Mouse (Mus musculus) lung, postnatal 0 days (tissue): ENCODE measurements around the gene Yy1. TPM values are rescaled to one million over a fixed set of nuclear protein-coding genes. Genes with fewer than 3 reads are reported as not detected.
"Not testable (repeated sequence)": the region's sequence is repeated elsewhere in the genome, so short reads cannot be mapped to it uniquely, and the experiment has no call there.

Experiments used
- ATAC-seq: fragments of 200-750 bp; cut with Nextera tagmentation; 2 replicates; pipeline ENCODE4 v1.8.0; 2017; ENCODE audit warnings: moderate library complexity
- DNase-seq: peaks from one replicate; pipeline ENCODE4 v3.0.0-alpha.2; 2016; ENCODE audit warnings: low spot score
- H3K27ac ChIP-seq: fragments of 300-500 bp; sonication (generic); 2 replicates; pipeline ENCODE4 v1.5.1; 2014; ENCODE audit warnings: antibody characterized with exemption, mild to moderate bottlenecking, low read length, mixed read lengths
- H3K27me3 ChIP-seq: fragments of 300-500 bp; sonication (generic); replicated peaks from 2 replicates; pipeline ENCODE4 v1.6.1; 2014; ENCODE audit warnings: low read length, mixed read lengths; ENCODE audit not compliant: insufficient read depth
- H3K36me3 ChIP-seq: fragments of 300-500 bp; sonication (generic); 2 replicates; pipeline ENCODE4 v1.6.1; 2014; ENCODE audit warnings: low read length, mixed read lengths; ENCODE audit not compliant: insufficient read depth
- H3K4me1 ChIP-seq: fragments of 300-500 bp; sonication (generic); 2 replicates; pipeline ENCODE4 v1.6.1; 2014; ENCODE audit warnings: antibody characterized with exemption, low read depth, low read length, mixed read lengths; ENCODE audit not compliant: insufficient read depth
- H3K4me2 ChIP-seq: fragments of 300-500 bp; sonication (generic); replicated peaks from 2 replicates; pipeline ENCODE4 v1.6.1; 2014; ENCODE audit warnings: low read depth, mild to moderate bottlenecking, low read length, moderate library complexity, mixed read lengths
- H3K4me3 ChIP-seq: fragments of 300-500 bp; sonication (generic); 2 replicates; pipeline ENCODE4 v1.5.1; 2014; ENCODE audit warnings: low read depth, low read length
- H3K9ac ChIP-seq: fragments of 300-500 bp; sonication (generic); replicated peaks from 2 replicates; pipeline ENCODE4 v1.6.1; 2014; ENCODE audit warnings: low read depth, mild to moderate bottlenecking
- H3K9me3 ChIP-seq: fragments of 300-500 bp; sonication (generic); 2 replicates; pipeline ENCODE4 v1.6.1; 2016; ENCODE audit warnings: low read length, mixed read lengths
- CTCF ChIP-seq: IDR thresholded peaks from 2 replicates; pipeline ENCODE4 v1.5.1; 2016; ENCODE audit warnings: antibody characterized with exemption, mild to moderate bottlenecking
- EP300 ChIP-seq: IDR thresholded peaks from 2 replicates; pipeline ENCODE4 v1.6.1; 2016; ENCODE audit warnings: antibody characterized with exemption, mild to moderate bottlenecking, control low read depth
- WGBS: fragments of 180-500 bp; shearing (Covaris S2); extraction: QIAGEN DNeasy Blood & Tissue Kit; methylation state at CpG from one replicate; pipeline ENCODE4 v1.1.7; 2014; 5-methylcytosine and 5-hydroxymethylcytosine counted together
- polyA plus RNA-seq: library from polyadenylated mRNA; unstranded; fragments of >200 nt; fragmentation: Nextera tagmentation; extraction: Ambion mirVana; gene quantifications from 2 replicates; pipeline ENCODE4 v1.2.1, GENCODE M21; 2015

Yy1 gene
- polyA plus RNA-seq, 1 experiment from 2014 or later = 13.7 TPM

- no peak overlapping the region for H3K4me3 ChIP-seq
- H3K9ac ChIP-seq = no peak overlapping the region
- WGBS = 76% methylated on average over 7 of the region's 7 CpGs
- H3K27me3 ChIP-seq = no peaks in the 10 kb centered on the region
- no peaks in the 10 kb centered on the region for H3K36me3 ChIP-seq
- TF ChIP-seq CTCF (no peak), EP300 (no peak)
- peak overlapping the region; percentile 81 for H3K27ac ChIP-seq
- H3K4me1 ChIP-seq = peaks cover 14% of the 10 kb centered on the region; the same call in 1 of the 2 replicates
- ATAC-seq (no peak), DNase-seq (no peak)
- H3K4me2 ChIP-seq = no peak overlapping the region
- no peaks in the 10 kb centered on the region for H3K9me3 ChIP-seq
Measured at GRCm38 (mm10) chr12:108842663-108843062, 49.9 kb downstream of the Yy1 start.

GRCm38 (mm10) chr12:108848033-108848432 lies 55.3 kb downstream of the Yy1 start:
- not testable (repeated sequence) for H3K9me3 ChIP-seq, H3K9ac ChIP-seq, ATAC-seq, H3K4me1 ChIP-seq, H3K27ac ChIP-seq, DNase-seq, H3K4me2 ChIP-seq, H3K4me3 ChIP-seq, H3K27me3 ChIP-seq, H3K36me3 ChIP-seq
- WGBS = 83% methylated on average over 3 of the region's 3 CpGs
- TF ChIP-seq CTCF = peak; percentile 79

- Histone ChIP-seq H3K27me3 (no peaks in the 10 kb centered on the region), H3K36me3 (no peaks in the 10 kb centered on the region), H3K27ac (peak overlapping the region; percentile 38; the same call in 1 of the 2 replicates), H3K4me1 (peaks cover 5% of the 10 kb centered on the region; the same call in 1 of the 2 replicates), H3K9me3 (no peaks in the 10 kb centered on the region), H3K4me3 (no peak overlapping the region), H3K9ac (no peak overlapping the region), H3K4me2 (no peak overlapping the region)
- DNase-seq = peak; percentile 55
- TF ChIP-seq CTCF (no peak), EP300 (no peak)
- peak; percentile 55 for ATAC-seq
- WGBS = 58% methylated on average over 4 of the region's 4 CpGs
Measured at GRCm38 (mm10) chr12:108849488-108850022, 56.8 kb downstream of the Yy1 start.

- no peaks in the 10 kb centered on the region for H3K27me3 ChIP-seq
- no peak overlapping the region for H3K4me2 ChIP-seq
- peak; percentile 63 for ATAC-seq
- no peaks in the 10 kb centered on the region for H3K9me3 ChIP-seq
- DNase-seq = peak; percentile 60
- WGBS = 39% methylated on average over 8 of the region's 8 CpGs
- peaks cover 5% of the 10 kb centered on the region; the same call in 1 of the 2 replicates for H3K4me1 ChIP-seq
- H3K27ac ChIP-seq = peak overlapping the region; percentile 38; the same call in 1 of the 2 replicates
- H3K9ac ChIP-seq = no peak overlapping the region
- TF ChIP-seq EP300 (no peak), CTCF (no peak)
- no peaks in the 10 kb centered on the region for H3K36me3 ChIP-seq
- no peak overlapping the region for H3K4me3 ChIP-seq
Measured at GRCm38 (mm10) chr12:108850129-108850528, 57.4 kb downstream of the Yy1 start.

GRCm38 (mm10) chr12:108850886-108851285 lies 58.1 kb downstream of the Yy1 start:
- no peak for ATAC-seq
- 78% methylated on average over 8 of the region's 8 CpGs for WGBS
- Histone ChIP-seq H3K4me3 (no peak overlapping the region), H3K36me3 (no peaks in the 10 kb centered on the region), H3K4me2 (no peak overlapping the region), H3K9me3 (no peaks in the 10 kb centered on the region), H3K27me3 (no peaks in the 10 kb centered on the region), H3K9ac (no peak overlapping the region), H3K4me1 (peaks cover 5% of the 10 kb centered on the region; the same call in 1 of the 2 replicates), H3K27ac (no peak overlapping the region)
- DNase-seq = no peak
- TF ChIP-seq EP300 = no peak
- no peak for TF ChIP-seq CTCF

GRCm38 (mm10) chr12:108852822-108853221 lies 60.0 kb downstream of the Yy1 start:
- DNase-seq (no peak), ATAC-seq (no peak)
- TF ChIP-seq CTCF (no peak), EP300 (no peak)
- Histone ChIP-seq H3K27me3 (no peaks in the 10 kb centered on the region), H3K36me3 (no peaks in the 10 kb centered on the region), H3K27ac (no peak overlapping the region), H3K4me2 (no peak overlapping the region), H3K4me1 (peaks cover 5% of the 10 kb centered on the region; the same call in 1 of the 2 replicates), H3K9ac (no peak overlapping the region), H3K9me3 (no peaks in the 10 kb centered on the region), H3K4me3 (no peak overlapping the region)
- 88% methylated on average over 8 of the region's 8 CpGs for WGBS
